Mouse (Mus musculus): Measurements from ENCODE around the gene Lalba. TPM values are rescaled to one million over a fixed set of nuclear protein-coding genes. Genes with fewer than 3 reads are reported as not detected.

The Lalba gene
- polyA plus RNA-seq, 1 experiment from 2014 or later = not detected

GRCm38 (mm10) chr15:98506253-98506957 lies 23.9 kb upstream of the Lalba start:
- WGBS = 84% methylated on average over 9 of the region's 9 CpGs
- ATAC-seq (no peak), DNase-seq (ENCODE audit: low spot score) (no peak)

GRCm38 (mm10) chr15:98504514-98504913 lies 22.0 kb upstream of the Lalba start:
- ATAC-seq (no peak), DNase-seq (ENCODE audit: low spot score) (peak; percentile 67)
- H3K27me3 ChIP-seq (replicated peaks; ENCODE audit: control insufficient read depth, insufficient read depth, low read length) = no peaks in the 10 kb centered on the region
- H3K9me3 ChIP-seq (replicated peaks; ENCODE audit: control insufficient read depth, low read length) = no peaks in the 10 kb centered on the region
- no peak overlapping the region for H3K4me2 ChIP-seq (ENCODE audit: low read length)
- H3K27ac ChIP-seq (ENCODE audit: low read depth, low read length) = no peak overlapping the region
- no peak overlapping the region for H3K4me3 ChIP-seq (ENCODE audit: low read depth, low read length)
- no peaks in the 10 kb centered on the region for H3K36me3 ChIP-seq (ENCODE audit: control insufficient read depth, insufficient read depth, low read length)
- no peaks in the 10 kb centered on the region for H3K4me1 ChIP-seq (ENCODE audit: control insufficient read depth, insufficient read depth, low read length)
- no peak overlapping the region for H3K9ac ChIP-seq (ENCODE audit: low read length)
- 11% methylated on average over 18 of the region's 18 CpGs for WGBS

More at GRCm38 (mm10) chr15:98506253-98506957, 23.9 kb upstream of the Lalba start:
- no peaks in the 10 kb centered on the region for H3K27me3 ChIP-seq (replicated peaks; ENCODE audit: control insufficient read depth, insufficient read depth, low read length)
- no peak overlapping the region for H3K4me2 ChIP-seq (ENCODE audit: low read length)
- no peaks in the 10 kb centered on the region for H3K36me3 ChIP-seq (ENCODE audit: control insufficient read depth, insufficient read depth, low read length)
- H3K4me3 ChIP-seq (ENCODE audit: low read depth, low read length) = no peak overlapping the region
- H3K4me1 ChIP-seq (ENCODE audit: control insufficient read depth, insufficient read depth, low read length) = no peaks in the 10 kb centered on the region
- H3K27ac ChIP-seq (ENCODE audit: low read depth, low read length) = no peak overlapping the region
- H3K9me3 ChIP-seq (replicated peaks; ENCODE audit: control insufficient read depth, low read length) = no peaks in the 10 kb centered on the region
- H3K9ac ChIP-seq (ENCODE audit: low read length) = no peak overlapping the region

GRCm38 (mm10) chr15:98503317-98503716 lies 20.8 kb upstream of the Lalba start:
- WGBS = 94% methylated on average over 3 of the region's 3 CpGs
- Histone ChIP-seq H3K4me3 (ENCODE audit: low read depth, low read length) (no peak overlapping the region), H3K27ac (ENCODE audit: low read depth, low read length) (no peak overlapping the region), H3K36me3 (ENCODE audit: control insufficient read depth, insufficient read depth, low read length) (no peaks in the 10 kb centered on the region), H3K4me2 (ENCODE audit: low read length) (no peak overlapping the region), H3K9ac (ENCODE audit: low read length) (no peak overlapping the region), H3K27me3 (replicated peaks; ENCODE audit: control insufficient read depth, insufficient read depth, low read length) (no peaks in the 10 kb centered on the region), H3K9me3 (replicated peaks; ENCODE audit: control insufficient read depth, low read length) (no peaks in the 10 kb centered on the region), H3K4me1 (ENCODE audit: control insufficient read depth, insufficient read depth, low read length) (no peaks in the 10 kb centered on the region)
- no peak for DNase-seq (ENCODE audit: low spot score)
- no peak for ATAC-seq

GRCm38 (mm10) chr15:98497631-98498030 lies 15.1 kb upstream of the Lalba start:
- no peaks in the 10 kb centered on the region for H3K4me1 ChIP-seq (ENCODE audit: control insufficient read depth, insufficient read depth, low read length)
- no peak overlapping the region for H3K4me2 ChIP-seq (ENCODE audit: low read length)
- ATAC-seq = no peak
- no peak for DNase-seq (ENCODE audit: low spot score)
- H3K36me3 ChIP-seq (ENCODE audit: control insufficient read depth, insufficient read depth, low read length) = no peaks in the 10 kb centered on the region
- no peaks in the 10 kb centered on the region for H3K9me3 ChIP-seq (replicated peaks; ENCODE audit: control insufficient read depth, low read length)
- no peaks in the 10 kb centered on the region for H3K27me3 ChIP-seq (replicated peaks; ENCODE audit: control insufficient read depth, insufficient read depth, low read length)
- H3K4me3 ChIP-seq (ENCODE audit: low read depth, low read length) = no peak overlapping the region
- H3K27ac ChIP-seq (ENCODE audit: low read depth, low read length) = no peak overlapping the region
- H3K9ac ChIP-seq (ENCODE audit: low read length) = no peak overlapping the region
- 95% methylated on average over 17 of the region's 17 CpGs for WGBS

GRCm38 (mm10) chr15:98492102-98492501 lies 9.6 kb upstream of the Lalba start, which contains the start of gene Olfr279:
Gene Olfr279 (plus strand): TSS chr15:98492402.
- Histone ChIP-seq H3K9me3 (replicated peaks; ENCODE audit: control insufficient read depth, low read length) (no peaks in the 10 kb centered on the region; the same call in 1 of the 2 replicates), H3K27me3 (replicated peaks; ENCODE audit: control insufficient read depth, insufficient read depth, low read length) (no peaks in the 10 kb centered on the region), H3K9ac (ENCODE audit: low read length) (no peak within 1 kb of the TSS), H3K4me3 (ENCODE audit: low read depth, low read length) (no peak within 1 kb of the TSS), H3K36me3 (ENCODE audit: control insufficient read depth, insufficient read depth, low read length) (no peaks in the 10 kb centered on the region), H3K4me1 (ENCODE audit: control insufficient read depth, insufficient read depth, low read length) (no peaks in the 10 kb centered on the region), H3K27ac (ENCODE audit: low read depth, low read length) (no peak within 1 kb of the TSS), H3K4me2 (ENCODE audit: low read length) (no peak within 1 kb of the TSS)
- 63% methylated on average over 4 of the region's 4 CpGs for WGBS
- ATAC-seq (no peak), DNase-seq (ENCODE audit: low spot score) (no peak)

GRCm38 (mm10) chr15:98491332-98491731 lies 8.8 kb upstream of the Lalba start:
- Histone ChIP-seq H3K4me1 (ENCODE audit: control insufficient read depth, insufficient read depth, low read length) (no peaks in the 10 kb centered on the region), H3K4me2 (ENCODE audit: low read length) (no peak overlapping the region), H3K27ac (ENCODE audit: low read depth, low read length) (no peak overlapping the region), H3K4me3 (ENCODE audit: low read depth, low read length) (no peak overlapping the region), H3K27me3 (replicated peaks; ENCODE audit: control insufficient read depth, insufficient read depth, low read length) (no peaks in the 10 kb centered on the region), H3K9me3 (replicated peaks; ENCODE audit: control insufficient read depth, low read length) (no peaks in the 10 kb centered on the region; the same call in 1 of the 2 replicates), H3K36me3 (ENCODE audit: control insufficient read depth, insufficient read depth, low read length) (no peaks in the 10 kb centered on the region), H3K9ac (ENCODE audit: low read length) (no peak overlapping the region)
- no peak for DNase-seq (ENCODE audit: low spot score)
- 87% methylated on average over 2 of the region's 2 CpGs for WGBS
- ATAC-seq = no peak

- no peak overlapping the region for H3K4me2 ChIP-seq (ENCODE audit: low read length)
- WGBS = 95% methylated on average over 8 of the region's 8 CpGs
- H3K9me3 ChIP-seq (replicated peaks; ENCODE audit: control insufficient read depth, low read length) = no peaks in the 10 kb centered on the region; the same call in 1 of the 2 replicates
- ATAC-seq (no peak), DNase-seq (ENCODE audit: low spot score) (no peak)
- no peaks in the 10 kb centered on the region for H3K27me3 ChIP-seq (replicated peaks; ENCODE audit: control insufficient read depth, insufficient read depth, low read length)
- H3K27ac ChIP-seq (ENCODE audit: low read depth, low read length) = no peak overlapping the region
- H3K4me3 ChIP-seq (ENCODE audit: low read depth, low read length) = no peak overlapping the region
- no peaks in the 10 kb centered on the region for H3K36me3 ChIP-seq (ENCODE audit: control insufficient read depth, insufficient read depth, low read length)
- no peak overlapping the region for H3K9ac ChIP-seq (ENCODE audit: low read length)
- H3K4me1 ChIP-seq (ENCODE audit: control insufficient read depth, insufficient read depth, low read length) = no peaks in the 10 kb centered on the region
Observed at GRCm38 (mm10) chr15:98486433-98487021, 4.0 kb upstream of the Lalba start.

GRCm38 (mm10) chr15:98483907-98484886 lies 1.7 kb upstream of the Lalba start:
- no peaks in the 10 kb centered on the region; the same call in 1 of the 2 replicates for H3K9me3 ChIP-seq (replicated peaks; ENCODE audit: control insufficient read depth, low read length)
- H3K27me3 ChIP-seq (replicated peaks; ENCODE audit: control insufficient read depth, insufficient read depth, low read length) = no peaks in the 10 kb centered on the region
- no peak overlapping the region for H3K9ac ChIP-seq (ENCODE audit: low read length)
- no peaks in the 10 kb centered on the region for H3K4me1 ChIP-seq (ENCODE audit: control insufficient read depth, insufficient read depth, low read length)
- H3K4me2 ChIP-seq (ENCODE audit: low read length) = no peak overlapping the region
- no peak overlapping the region for H3K27ac ChIP-seq (ENCODE audit: low read depth, low read length)
- H3K36me3 ChIP-seq (ENCODE audit: control insufficient read depth, insufficient read depth, low read length) = no peaks in the 10 kb centered on the region
- no peak for DNase-seq (ENCODE audit: low spot score)
- H3K4me3 ChIP-seq (ENCODE audit: low read depth, low read length) = no peak overlapping the region
- WGBS = 83% methylated on average over 18 of the region's 18 CpGs
- no peak for ATAC-seq

Measured in forebrain, embryonic 14.5 days (tissue).